Mouse (Mus musculus) myocyte (in vitro differentiated cells): ENCODE measurements around the gene Kif5c.

Source experiments
- CEBPB ChIP-seq: IDR thresholded peaks from 2 replicates; pipeline ENCODE4 v1.6.1; 2011; ENCODE audit warnings: mild to moderate bottlenecking, moderate library complexity; ENCODE audit not compliant: poor library complexity, insufficient read depth, severe bottlenecking
- MYOD1 ChIP-seq, 3 experiments: IDR thresholded peaks; one replicate each; pipeline ENCODE4 v1.6.1; 2011; ENCODE audit warnings: control low read depth in 2 of 3, low read depth in 2 of 3, mild to moderate bottlenecking in 2 of 3, moderate library complexity in 1 of 3; ENCODE audit not compliant: insufficient read length in 2 of 3, control insufficient read depth in 1 of 3
- MYOG ChIP-seq, 3 experiments: IDR thresholded peaks; one replicate each; pipeline ENCODE4 v1.6.1; 2011; ENCODE audit warnings: control low read depth in 2 of 3, low read depth in 2 of 3, mild to moderate bottlenecking in 2 of 3; ENCODE audit not compliant: insufficient read length in 2 of 3, control insufficient read depth in 1 of 3, insufficient read depth in 1 of 3
- POLR2A ChIP-seq: IDR thresholded peaks from one replicate; pipeline ENCODE4 v1.6.1; 2011; ENCODE audit warnings: low read depth, mild to moderate bottlenecking, control low read depth, moderate library complexity; ENCODE audit not compliant: insufficient read length
- POLR2AphosphoS2 ChIP-seq: IDR thresholded peaks from one replicate; pipeline ENCODE4 v1.6.1; 2011; ENCODE audit warnings: low read depth, control low read depth; ENCODE audit not compliant: insufficient read length
- TCF12 ChIP-seq: IDR thresholded peaks from one replicate; pipeline ENCODE4 v1.6.1; 2011; ENCODE audit warnings: mild to moderate bottlenecking, control low read depth; ENCODE audit not compliant: poor library complexity, insufficient read depth, severe bottlenecking
- USF1 ChIP-seq: IDR thresholded peaks from one replicate; pipeline ENCODE4 v1.6.1; 2011; ENCODE audit warnings: low read depth, mild to moderate bottlenecking, control low read depth, moderate library complexity

DNA sequence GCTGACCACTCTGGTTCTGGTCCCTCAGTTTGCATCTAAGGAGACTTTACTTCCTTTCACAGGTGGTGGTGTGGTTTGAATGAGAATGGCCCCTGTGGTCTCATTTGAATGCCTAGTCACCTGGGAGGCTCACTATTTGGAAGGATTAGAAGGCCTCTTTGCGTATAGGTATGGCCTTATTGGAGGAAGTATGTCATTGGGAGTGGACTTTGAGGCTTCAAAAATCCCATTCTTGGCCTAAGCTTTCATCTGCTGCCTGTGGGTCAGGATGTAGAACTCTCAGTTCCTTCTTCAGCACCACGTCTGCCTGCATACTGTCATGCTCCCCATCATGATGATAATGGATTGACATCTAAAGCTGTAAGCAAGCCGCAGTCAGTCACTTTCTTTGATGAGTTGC lies 134.0 kb downstream of the Kif5c start:
- TF ChIP-seq CEBPB (no peak), POLR2A (no peak), USF1 (no peak), POLR2AphosphoS2 (no peak), MYOG (IDR thresholded peaks at IDR 0.05; ENCODE audit: control insufficient read depth in 1 of 3, insufficient read depth in 1 of 3, insufficient read length in 2 of 3, low read depth in 2 of 3) (no peak), MYOD1 (IDR thresholded peaks at IDR 0.05; ENCODE audit: control insufficient read depth in 1 of 3, insufficient read length in 2 of 3, low read depth in 2 of 3) (no peak), TCF12 (no peak)
